Mouse (Mus musculus) ES-E14 (cell line): Measurements from ENCODE around the gene Icam2.

Experiments used
- CHD2 ChIP-seq: IDR thresholded peaks from 2 replicates; pipeline ENCODE4 v1.6.1; 2014; ENCODE audit warnings: mild to moderate bottlenecking, low read depth, low read length, inconsistent platforms
- HCFC1 ChIP-seq: IDR thresholded peaks from 2 replicates; pipeline ENCODE4 v1.6.1; 2012; ENCODE audit warnings: low read length, inconsistent platforms, borderline replicate concordance; ENCODE audit not compliant: insufficient read depth

- TF ChIP-seq HCFC1 (no peak), CHD2 (no peak)
Measured at GRCm38 (mm10) chr11:106364712-106365111, 23.2 kb downstream of the Icam2 start.
